Mouse (Mus musculus) adipose tissue, adult 10 weeks (tissue): ENCODE results near the gene Npepps. TPM values are rescaled to one million over a fixed set of nuclear protein-coding genes. Genes with fewer than 3 reads are reported as not detected.

Source experiments
- polyA plus RNA-seq: library from polyadenylated mRNA; stranded (reverse); fragments of 350-450 nt; fragmentation: Illumina TruSeq; extraction: RNeasy Lipid Tissue Mini Kit (QIAGEN cat#74804); gene quantifications from one replicate; pipeline ENCODE4 v1.2.3, GENCODE M21; 2014; ENCODE audit warnings: low read depth, low replicate concordance

Gene Npepps
- 42.9 TPM for polyA plus RNA-seq

DNA sequence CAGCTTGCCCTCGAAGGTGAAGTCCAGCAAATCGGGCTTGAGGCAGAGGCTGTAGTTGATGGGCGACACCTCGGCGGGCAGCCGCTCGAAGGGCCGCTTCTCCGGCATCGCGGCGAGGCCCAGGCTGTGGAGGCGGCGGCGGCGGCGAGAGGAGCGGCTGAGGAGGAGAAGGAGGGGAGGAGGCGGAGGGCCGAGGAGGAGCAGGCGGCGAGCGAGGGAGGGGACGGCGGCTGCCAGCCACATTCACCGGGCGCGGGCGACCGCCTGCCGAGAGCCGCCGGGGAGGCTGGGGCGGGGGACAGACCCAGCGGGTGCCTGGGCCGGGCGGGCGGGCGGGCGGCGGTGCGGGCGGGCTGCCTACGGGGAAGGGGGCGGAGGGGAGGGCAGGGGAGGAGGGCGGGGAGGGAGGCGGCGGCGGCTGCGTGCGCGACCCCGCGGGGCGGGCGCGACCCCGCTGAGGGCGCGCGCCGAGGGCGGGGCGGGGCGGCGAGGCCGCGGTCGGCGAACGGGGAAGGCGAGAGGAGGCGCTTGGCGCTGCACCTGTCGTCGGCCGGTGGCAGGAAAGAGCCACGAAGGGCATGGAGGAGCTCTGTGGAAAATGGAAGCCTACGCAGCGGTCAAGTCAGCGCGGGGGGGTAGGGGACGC, at the start of gene Npepps:
TSS of gene Npepps (minus strand) at position 423 of the 646 bp plus-strand sequence.

GRCm38 (mm10) chr11:97315504-97316503, 35.4 kb upstream of the Npepps start, which contains the start of gene Mrpl45:
Mrpl45 (plus strand) TSS chr11:97315716.

DNA sequence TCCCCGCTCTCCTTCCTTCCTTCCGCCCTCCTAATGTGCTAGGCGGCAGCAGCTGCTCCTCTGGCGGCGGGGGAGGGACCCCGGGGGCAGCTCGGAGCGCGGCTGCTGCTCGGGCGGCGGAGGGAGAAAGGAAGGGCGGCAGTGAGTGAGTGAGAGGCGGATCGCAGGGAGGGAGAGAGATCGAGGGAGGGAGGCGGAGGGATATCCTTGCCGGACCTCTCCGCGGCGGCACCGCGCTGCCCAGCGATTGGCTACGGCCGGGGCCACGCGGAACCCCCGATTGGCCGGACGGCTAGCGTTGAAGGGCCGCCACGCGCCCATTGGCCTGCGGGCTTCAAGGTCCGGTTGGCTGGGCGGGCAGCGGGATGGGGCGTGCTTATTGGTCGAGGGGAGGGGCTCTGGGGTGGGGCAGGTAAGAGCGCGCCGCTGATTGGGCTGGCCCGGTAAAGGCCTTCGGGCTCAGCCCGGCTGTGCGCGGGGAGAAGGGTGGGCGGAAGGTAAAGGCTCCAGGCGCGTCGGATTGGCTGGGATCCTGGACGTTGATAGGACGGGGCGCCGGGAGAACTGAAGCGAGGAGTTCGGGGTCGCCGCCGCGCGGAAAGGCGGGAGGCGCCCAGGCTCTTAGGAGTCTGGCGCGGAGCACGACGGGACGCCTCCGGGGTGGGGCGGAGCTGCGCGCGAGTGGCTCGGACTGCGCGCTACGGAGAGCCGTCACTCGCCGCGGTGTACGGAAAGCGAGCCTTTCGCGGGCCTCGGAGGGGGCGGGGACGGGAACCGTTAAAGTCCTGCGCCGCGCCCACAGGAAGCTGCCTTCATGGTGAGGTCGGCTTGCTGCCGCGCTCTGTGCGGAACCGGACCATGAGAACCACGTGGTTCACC, 92.4 kb downstream of the Npepps start, which contains the start of gene Kpnb1:
TSS of gene Kpnb1 (minus strand) at position 118 of the 879 bp plus-strand sequence.

Other genes with a start within 250 kb of the Npepps start
- gene Lrrc46, start 239.2 kb downstream of the Npepps start, polyA plus RNA-seq: 21.4 TPM
- gene Mrpl10, start 239.1 kb downstream of the Npepps start, polyA plus RNA-seq: 52.3 TPM
- 29.5 TPM for gene Osbpl7, start 230.0 kb downstream of the Npepps start, polyA plus RNA-seq
- gene Tbx21, start 165.3 kb downstream of the Npepps start, polyA plus RNA-seq: 0.31 TPM
- gene Tbkbp1, start 129.1 kb downstream of the Npepps start, polyA plus RNA-seq: 7.4 TPM
- 70.9 TPM for gene Kpnb1, start 92.8 kb downstream of the Npepps start, polyA plus RNA-seq
- gene Mrpl45, start 35.1 kb upstream of the Npepps start, polyA plus RNA-seq: 18.8 TPM
- 0.51 TPM for gene Gpr179, start 71.4 kb upstream of the Npepps start, polyA plus RNA-seq
- gene Socs7, start 81.9 kb upstream of the Npepps start, polyA plus RNA-seq: 11.7 TPM
- 14.1 TPM for gene Arhgap23, start 134.9 kb upstream of the Npepps start, polyA plus RNA-seq
- gene 4933428G20Rik, start 219.7 kb upstream of the Npepps start, polyA plus RNA-seq: 0.29 TPM